Mouse (Mus musculus): ENCODE measurements around the gene Zmiz1.
A peak's percentile ranks its signal among the peaks of the same experiment; 100 is the strongest.

Gene Zmiz1

DNA sequence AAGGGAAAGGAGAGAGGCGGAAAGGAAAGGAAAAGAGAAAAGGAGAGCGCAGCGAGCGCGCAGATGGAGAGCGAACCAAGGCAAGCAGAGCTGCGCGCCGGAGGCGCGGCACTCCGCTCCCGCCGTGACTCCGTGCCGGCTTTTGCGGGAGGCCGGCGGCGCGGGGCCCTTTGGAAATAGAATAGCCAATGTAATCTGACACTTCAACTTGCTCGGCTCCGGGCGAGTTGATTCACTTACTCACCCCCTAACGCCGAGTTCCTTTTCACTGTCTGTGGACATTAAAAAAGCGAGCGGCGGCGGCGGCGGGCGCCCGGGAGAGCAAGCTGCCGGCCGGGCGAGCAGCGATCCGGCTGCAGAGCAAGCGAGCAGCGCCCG lies at the start of gene Zmiz1:
Gene Zmiz1 (plus strand): TSS at position 170 of the 378 bp plus-strand sequence.
- peak; percentile 64 for DNase-seq (ENCODE audit: low spot score)

DNA sequence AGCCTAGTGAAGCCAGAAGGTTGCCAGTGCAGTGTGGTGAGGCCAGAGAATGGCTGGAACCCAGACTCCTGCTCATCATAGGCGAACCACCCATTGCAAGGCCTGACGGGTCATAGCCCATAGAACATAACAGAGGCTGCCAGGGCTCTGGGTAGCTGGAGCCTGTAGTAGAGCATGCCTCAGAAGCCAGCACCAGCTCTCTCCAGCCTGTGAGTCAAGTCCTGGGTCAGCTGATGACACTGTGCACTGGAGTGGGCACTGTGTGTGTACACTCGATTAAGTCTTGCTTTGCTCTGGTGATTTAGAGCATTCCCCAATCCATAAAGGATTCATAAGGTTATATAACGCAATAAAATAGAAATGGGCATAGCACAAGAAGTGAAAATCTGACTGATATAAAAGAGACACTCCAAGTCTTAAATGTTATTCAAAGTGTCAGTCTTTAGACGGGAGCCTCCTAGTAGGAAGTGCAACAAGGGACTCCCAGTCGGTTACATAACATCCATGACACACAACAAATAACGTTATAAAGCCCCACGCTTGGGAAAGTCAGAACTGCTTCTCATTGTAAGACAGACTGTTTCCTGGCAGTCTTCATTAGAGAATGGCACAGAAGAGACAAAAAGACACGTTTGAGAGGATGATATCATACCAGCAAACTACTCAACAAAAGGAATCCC lies 47.0 kb upstream of the Zmiz1 start:
- no peak for DNase-seq (ENCODE audit: low spot score)

DNA sequence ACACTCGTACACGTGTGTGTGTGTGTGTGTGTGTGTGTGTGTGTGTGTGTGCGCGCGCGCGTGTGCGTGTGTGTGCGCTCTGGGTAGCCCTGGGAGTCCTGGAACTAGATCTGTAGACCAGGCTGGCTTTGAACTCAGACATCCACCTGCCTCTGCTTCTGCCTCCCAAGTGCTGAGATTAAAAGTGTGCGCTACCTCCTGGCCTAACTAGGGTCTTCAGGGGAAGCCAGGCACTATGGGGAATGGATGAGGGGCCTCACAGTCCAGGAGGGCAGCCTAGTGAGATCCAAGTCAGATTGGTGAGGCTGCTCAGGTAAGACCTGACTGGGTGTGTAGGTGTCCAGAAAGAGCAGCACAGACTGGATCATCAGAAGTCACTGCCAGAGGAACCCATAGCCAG lies 46.2 kb upstream of the Zmiz1 start:
- no peak for DNase-seq (ENCODE audit: low spot score)

DNA sequence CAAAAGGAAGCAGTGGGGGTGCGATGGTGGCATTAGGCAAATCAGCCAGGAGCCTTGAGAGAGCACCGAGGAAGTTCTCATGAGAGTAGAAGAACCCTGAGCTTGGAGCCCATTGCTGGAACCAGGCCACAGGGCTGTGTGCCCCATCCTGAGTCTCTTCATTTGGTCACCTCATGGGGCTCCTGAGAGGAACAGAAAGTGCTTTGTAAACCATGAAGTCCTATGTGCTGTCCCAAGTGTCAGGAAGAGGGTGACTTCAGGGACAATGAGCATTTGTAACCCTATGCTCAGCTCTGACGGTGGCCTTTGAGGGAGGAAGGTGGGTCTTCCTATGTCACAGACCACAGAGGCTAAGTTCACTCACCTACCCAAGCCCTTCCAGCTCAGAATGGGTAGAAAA lies 45.5 kb upstream of the Zmiz1 start:
- no peak for DNase-seq (ENCODE audit: low spot score)

DNA sequence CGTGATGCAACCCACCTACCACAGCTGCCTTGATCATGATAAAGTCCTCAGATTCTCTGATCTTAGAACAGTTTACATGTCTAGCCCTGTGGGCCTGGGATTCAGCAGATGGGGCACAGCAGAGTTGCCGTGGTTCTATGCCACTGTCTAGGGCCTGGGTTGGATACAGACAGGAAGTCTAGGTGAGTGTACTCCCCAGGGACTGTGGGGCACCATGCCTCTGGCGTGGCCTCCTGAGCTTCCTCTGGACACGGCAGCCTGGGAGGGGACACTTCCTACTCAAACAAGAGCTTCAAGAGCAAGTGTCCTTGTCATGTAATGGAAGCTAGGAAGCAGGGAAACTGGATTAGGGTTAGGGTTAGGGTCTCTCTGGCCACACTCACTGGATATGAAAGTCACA lies 44.9 kb upstream of the Zmiz1 start:
- no peak for DNase-seq (ENCODE audit: low spot score)

DNA sequence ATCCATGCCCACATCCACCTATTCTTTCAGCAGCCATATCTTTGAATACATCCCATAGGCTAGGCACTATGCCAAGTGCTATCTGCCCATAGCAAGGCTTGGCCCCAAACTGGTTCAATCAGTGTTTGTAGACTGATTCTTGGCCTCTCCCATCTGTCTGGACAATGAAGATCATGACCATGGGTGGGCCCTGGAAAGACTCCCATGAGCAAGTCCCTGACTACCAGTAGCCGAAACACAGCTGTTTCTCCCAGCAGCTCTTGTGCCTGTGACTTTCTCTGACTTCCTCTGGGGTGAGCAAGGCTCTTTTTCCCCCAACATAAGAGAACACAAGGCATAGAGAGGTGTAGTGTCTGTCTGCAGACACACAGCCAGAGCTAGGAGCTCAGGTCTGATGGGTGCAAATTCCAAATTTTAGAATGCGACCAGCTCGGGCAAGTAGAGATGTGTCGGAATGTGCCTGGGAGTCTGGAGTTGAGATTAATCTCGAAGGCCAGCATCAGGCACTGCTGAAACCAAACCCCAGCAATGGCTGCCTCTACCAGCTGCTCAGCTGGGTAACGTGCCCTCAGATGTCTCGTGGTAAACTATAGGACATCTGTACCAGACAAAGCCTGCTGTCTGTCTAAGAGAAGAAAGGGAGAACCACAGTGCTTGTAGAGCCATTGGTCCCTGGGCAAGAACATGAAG lies 38.8 kb upstream of the Zmiz1 start:
- no peak for DNase-seq (ENCODE audit: low spot score)

DNA sequence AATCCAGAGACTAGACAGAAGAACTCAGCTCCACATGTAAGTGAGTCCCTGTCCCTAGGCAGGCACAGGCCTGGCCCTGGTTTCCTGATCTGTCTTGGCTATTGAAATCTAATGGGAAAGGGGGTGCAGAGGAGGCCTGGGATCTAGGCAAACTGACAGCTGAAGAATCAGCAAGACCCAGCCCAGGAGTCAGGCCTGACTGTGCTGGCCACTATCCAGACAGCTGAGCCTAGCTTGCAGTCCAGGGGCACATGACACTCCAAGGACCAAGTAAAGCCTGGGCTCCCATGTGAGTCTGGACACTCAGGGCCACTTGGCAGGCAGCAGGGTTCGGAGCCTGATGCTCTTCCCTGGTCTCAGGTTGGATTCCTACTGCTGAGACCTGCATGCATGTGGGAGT lies 38.0 kb upstream of the Zmiz1 start:
- DNase-seq (ENCODE audit: low spot score), result no peak

DNA sequence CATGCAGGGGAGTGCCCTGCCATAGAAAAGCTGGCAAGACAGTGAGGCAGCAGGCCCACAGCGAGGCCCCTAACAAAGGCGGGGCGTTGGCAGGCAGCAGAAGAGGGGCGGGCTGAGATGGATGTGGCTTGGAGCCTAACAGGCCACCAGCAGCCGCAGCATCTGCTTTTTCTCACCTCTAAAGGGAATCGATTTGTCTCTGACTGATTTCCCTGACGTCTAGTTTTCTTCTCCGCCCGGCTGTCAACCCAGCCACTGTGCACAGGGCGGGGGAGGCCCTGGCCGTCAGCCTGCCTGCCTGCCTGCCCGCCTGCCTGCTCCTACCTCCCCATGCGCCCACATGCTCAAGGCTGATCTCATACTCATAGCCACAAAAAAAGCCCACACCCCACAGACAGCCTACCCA lies 37.4 kb upstream of the Zmiz1 start:
- no peak for DNase-seq (ENCODE audit: low spot score)

DNA sequence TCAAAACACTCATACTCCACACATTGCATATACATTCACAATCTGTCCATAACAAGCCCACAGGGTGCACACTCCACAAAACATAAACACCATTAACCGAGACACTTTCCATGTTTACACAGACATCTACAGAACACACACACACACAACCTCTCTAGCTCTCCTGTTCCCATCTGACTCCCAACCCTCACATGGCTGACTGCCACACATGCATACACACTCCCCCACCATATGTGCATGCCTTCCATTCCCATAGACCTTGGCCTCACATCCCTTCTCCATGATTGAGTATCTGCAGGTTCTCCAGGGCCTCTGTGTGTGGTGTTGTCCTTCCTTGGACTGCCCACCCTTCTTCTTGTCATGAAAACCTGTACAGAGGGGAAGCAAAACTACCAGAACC lies 36.0 kb upstream of the Zmiz1 start:
- no peak for DNase-seq (ENCODE audit: low spot score)

DNA sequence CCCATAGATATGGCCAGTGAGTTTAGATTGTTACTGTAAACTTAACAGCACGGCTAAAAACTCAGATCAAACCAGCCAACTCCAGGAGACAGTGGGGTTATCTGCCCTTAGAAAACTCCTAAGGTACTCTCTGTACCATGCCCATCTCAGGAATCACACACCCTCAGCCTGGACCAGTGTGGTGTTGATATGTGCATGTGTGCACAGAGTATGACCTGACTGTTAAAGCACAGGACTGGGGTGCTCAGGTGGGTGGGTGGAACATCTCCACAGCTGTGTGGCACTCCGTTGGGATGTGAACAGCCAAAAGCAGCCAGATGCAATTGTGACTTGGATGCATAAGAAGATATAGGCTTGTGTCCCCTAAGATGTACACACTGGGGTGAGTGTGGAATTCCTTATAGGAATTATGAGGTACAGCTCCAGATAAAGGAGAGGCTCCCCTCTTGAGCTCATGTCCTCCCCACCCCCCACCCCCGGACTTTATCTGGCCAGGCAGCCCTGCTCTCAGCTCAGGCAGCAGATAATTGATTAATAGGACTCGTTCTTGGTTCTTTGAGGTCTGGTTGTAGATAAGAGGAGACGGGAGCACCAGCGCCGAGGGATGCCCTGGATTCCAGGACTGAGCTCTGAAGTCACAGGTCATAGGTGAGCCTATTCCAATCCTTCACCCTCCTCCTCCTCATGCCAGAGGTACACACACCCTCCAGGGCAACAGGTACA lies 35.1 kb upstream of the Zmiz1 start:
- DNase-seq (ENCODE audit: low spot score), result no peak

DNA sequence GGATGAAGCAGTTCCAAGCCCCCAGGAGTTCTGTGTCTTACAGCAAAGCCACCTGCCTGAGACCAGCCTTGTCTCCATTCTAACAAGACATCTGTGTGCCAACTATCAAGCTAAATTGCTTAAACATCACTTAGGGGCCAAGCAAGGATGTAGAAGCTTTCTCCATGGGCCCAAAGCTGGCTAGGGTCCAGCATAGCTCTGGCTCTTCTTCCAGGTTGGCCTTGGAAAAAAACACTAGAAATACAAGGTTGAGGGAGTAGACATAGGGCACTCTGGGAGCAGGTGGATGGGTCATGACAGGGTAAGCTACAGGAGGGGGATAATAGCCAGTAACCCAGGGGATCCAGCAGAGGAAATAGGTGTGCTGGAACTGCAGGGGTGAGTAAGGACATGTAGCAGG lies 20.7 kb upstream of the Zmiz1 start:
- DNase-seq (ENCODE audit: low spot score), result no peak

DNA sequence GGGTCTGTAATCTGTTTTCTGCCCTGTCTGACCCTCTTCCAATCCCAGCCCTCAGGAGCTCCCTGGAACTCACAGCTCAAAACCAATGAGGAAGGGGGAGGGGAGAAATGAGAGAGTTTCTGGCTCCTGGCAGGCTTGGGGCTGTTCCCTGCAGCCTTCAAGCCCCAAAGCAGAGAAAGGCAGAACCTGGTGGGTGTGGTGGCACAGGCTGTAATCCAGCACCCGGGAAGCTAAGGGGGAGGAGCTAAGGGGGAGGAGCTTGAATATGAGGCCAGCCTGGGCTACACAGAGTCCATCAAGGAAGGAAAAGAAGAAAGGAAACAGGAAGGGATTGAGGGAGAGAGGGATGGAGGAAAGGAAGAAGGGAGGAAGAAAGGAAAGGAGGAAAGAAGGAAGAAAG lies 18.9 kb upstream of the Zmiz1 start:
- no peak for DNase-seq (ENCODE audit: low spot score)

DNA sequence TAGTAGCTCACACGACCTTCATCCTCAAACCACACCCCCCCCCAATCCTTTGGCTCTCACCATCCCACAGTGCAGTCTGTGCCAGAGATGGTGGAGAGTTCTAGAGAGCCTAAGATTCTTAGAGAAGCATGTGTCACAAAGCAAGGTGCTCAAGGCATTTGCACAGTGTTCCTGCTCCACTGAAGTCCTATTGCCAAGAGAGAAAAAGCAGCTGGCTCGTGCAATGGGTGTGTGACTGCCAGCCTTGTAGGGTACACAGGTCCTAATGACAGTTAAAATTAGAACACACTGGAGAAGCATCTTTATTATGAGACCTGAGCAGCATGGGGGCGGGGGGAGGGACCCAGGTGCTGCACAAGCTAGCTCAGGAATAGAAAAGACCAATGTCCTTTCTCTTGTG lies 18.2 kb upstream of the Zmiz1 start:
- no peak for DNase-seq (ENCODE audit: low spot score)

DNA sequence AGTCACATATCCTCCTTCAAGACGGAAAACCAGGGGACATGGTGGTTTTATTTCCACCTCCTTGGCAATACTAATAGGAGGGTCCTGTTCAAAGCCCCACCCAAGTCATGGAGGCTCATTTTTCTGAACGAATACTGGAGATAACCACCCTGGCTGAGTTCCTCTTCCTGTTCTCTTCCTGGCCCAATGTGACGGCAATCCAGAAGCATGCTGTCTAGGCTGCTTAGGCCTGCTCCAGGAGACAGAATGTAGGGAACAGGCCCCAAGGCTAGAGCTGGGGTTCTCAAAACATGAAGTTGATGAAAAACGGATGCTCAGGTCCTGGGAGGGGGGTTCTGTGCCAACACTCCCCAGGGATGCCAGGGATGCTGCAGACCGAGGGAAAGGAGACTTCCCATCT lies 17.5 kb upstream of the Zmiz1 start:
- no peak for DNase-seq (ENCODE audit: low spot score)

DNA sequence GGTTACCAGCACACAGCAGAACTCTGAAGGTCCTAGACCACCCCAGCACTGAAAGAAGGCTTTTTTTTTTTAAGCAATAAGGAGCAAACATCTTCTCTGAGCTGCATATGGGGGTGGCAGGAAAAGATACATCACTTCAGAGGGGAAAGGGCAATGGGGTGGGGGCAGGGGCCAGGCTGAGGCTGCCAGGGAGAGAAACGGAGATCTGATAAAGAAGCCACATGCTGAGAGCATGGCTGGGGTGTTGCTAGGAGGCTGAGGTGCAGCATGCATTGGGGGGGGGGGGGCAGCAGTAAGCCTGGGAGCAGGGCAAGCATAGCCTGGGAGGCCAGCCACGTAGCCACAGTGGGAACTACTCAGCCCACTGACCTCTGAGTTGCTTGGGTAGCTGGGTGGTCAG lies 16.3 kb upstream of the Zmiz1 start:
- no peak for DNase-seq (ENCODE audit: low spot score)

DNA sequence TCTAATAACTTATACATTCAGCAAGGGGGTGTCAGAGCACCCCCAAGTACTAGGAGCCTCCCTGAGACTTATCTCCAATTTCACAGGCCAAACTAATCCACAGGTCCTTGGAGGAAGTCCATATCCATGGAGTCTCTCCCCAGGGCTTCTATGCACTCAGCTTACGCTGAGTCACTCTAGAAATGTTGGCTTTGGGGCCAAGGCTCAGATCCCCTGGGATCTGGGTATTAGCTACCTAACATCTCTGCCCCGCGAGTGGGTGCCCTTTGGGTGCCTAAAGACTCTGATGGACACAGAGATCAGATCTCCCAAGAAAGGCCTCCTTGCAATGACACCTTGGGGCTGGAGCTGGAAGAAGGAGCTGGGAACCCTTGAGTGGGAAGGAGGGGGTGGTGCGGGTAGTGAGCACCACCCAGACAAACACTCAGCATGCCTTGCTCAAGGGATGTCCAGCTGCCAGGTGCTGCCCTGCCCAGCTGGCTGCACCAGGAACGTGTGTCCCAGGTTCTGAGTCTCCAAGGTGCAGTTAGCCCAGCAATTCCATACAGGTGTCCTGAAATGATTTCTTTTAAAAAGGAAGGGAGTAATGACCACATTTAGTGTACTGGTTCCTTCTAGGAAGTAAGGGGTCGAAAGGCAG lies 11.7 kb upstream of the Zmiz1 start:
- DNase-seq (ENCODE audit: low spot score), result no peak

DNA sequence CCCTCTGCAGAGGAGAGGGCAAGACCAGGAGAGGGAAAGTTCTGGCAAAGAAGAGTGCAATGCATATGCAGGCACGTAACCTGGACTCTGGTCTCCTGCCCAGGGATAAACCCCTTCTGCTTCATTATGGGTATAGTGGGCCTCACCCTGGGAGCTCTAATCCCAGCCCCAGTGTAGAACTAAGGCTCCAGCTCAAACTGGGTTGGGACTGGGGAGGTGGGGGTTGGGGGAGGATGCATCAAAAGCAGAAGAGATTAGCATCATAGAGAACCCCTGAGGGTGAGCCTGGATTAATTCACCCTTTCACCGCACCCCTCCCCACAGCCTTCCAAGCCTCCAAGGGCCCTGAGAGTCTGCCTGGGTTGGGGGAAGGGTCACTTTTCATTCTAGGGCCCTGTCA lies 10.5 kb upstream of the Zmiz1 start:
- DNase-seq (ENCODE audit: low spot score), result no peak

DNA sequence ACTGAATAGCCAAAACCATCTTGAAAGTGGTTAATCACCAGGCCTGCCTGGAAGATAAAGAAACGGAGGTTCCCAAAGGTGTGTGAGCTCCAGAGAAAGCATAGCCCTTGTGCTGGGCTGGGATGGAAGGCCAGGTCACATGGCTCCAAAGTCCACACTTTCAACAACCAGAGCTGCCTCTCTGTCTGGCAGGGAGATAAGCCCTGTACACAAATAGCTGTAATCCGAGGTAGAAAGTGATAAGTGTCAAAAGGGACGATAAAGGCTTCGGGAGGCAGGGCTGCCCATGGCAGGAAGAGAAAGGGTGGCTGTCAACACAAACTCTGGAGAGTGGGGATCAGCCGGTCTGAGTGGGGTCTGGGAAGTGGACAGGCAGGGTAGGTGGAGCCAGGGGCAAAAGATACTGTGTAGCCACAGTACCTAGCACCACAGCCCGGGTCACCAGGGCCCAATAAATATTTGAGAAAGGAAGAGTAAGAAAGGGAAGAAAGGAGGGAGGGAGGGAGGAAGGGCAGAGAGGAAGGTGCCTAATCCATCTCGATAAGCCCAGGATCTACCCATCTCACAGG lies 7.8 kb upstream of the Zmiz1 start:
- no peak for DNase-seq (ENCODE audit: low spot score)

DNA sequence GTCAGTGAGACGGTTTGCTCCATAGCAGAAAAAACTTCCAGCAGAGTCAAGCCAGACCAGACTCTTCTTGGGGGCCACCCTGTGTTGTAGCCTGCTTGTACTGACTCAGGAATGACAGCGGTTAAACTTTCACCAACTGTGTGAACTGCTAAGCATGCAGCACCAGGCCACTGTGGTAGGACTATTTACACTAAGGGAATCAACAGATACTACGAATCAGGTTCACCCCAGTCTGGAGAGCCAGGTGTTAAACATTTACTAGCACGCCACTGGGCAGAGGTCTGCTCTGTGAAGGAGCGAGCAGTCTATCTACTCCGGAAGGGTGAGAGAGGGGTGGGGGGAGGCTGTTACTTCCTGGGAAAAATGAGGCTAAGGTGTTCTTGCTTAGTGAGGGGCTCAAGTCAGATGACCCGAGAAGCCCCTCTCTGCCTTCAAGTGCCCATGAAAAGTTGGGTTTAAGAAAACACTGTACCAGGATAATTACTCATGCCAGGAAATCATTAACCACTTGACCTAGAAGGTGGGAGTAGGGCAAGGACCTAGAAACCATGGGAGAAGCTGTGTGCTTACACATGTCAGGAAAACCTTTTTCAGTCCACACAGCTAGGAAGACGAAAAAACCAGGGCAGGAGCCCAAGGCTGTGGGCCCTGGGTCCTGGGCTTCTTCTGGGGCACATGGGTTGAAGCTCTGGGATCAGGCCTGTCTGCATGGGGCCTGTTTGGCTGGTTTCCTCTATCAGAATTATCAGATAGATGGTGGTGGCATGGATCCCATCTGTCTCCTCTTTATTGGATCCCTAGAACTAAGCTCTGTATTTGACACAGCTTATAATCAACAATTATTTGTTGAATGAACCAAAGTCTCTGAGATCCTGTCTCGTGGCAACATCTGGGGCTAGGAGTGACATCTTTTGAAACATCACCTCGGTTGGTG lies 7.0 kb upstream of the Zmiz1 start:
- DNase-seq (ENCODE audit: low spot score), result no peak

DNA sequence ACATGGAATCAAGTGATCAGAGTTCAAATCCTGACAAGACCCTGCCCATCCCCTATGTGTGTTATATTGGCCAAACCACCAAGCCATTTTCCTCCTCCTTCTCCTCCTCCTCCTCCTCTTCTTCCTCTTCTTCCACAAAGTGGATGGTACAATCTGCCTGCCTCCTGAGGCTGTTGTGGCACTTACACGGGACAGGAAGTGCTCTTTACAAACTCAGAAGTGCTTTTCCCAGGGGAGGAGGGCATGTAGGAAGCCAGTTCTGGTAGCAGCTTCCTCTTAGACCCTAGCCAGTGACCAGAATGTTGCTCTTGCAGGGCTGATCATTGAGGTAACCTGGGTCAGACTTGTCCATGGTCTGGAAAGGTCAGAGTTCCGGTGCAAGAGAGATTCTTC lies 6.4 kb upstream of the Zmiz1 start:
- DNase-seq (ENCODE audit: low spot score), result no peak

DNA sequence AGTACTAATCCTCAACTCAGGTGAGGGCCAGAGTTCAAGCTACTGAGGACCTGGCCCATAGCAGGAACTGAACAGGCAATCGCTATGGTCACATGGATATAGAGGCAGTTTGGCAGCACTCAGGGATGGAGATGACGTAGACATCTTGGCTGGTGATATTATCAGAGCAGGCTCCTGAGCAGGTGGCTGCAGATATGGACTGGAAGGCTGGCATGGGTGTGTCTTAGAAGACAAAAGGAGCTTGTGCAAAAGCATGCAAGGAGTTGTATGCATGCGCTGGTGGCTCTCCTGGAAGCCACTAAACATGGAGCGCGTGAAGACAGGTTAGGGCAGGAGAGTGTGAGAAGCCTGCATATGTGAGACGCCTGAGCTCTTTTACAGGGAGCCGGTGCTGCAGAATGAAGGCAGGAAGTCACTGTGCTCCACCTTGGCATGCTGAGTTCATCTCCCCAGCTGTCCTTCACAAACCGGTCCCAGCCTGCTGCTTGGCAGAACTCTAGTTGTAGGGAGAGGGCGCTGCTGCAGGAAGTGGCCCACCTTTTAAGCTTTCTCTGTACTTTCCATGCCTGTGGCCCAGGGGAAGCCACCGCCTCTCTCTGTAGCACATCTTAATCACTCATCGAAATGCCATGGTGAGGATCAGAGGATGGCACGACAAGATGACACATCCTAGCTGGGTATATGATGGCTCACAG lies 4.8 kb upstream of the Zmiz1 start:
- no peak for DNase-seq (ENCODE audit: low spot score)
